Mouse (Mus musculus) c-Kit-positive CD71-positive TER-119-positive erythroid progenitor cells, embryonic 14.5 days (primary cell): ENCODE measurements at regions not wholly inside any gene's neighbourhood (a gene's known extent, or its start where the extent isn't known, plus 50 kb on each side); places are given as distances from the start of the nearest gene placed in this dataset.
"Not testable (repeated sequence)": the region's sequence is repeated elsewhere in the genome, so short reads cannot be mapped to it uniquely, and the experiment has no call there.

Experiments used
- DNase-seq: peaks from one replicate; pipeline ENCODE4 v3.0.0-alpha.2; 2013; ENCODE audit warnings: low spot score

DNA sequence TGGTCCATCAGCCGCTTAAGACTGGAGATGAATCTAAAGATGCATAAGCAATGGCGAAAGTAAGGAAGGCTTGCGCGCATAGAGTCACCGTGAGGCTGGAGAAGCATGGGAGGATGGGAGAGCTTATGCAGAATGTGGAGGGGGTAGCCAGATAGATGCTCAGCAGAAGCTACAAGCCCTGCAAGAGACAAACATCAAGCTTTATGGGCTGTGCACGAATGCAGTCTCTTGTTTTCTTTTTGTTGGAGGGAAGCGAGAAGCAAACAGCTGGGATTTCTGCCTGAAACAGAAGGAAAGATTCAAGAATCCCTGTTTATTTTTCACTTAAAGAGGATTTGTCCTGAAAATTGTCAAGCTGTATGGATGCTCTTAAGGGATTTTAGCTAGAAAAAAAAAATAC, 188.7 kb downstream of the Kctd12 start:
- DNase-seq, result no peak

DNA sequence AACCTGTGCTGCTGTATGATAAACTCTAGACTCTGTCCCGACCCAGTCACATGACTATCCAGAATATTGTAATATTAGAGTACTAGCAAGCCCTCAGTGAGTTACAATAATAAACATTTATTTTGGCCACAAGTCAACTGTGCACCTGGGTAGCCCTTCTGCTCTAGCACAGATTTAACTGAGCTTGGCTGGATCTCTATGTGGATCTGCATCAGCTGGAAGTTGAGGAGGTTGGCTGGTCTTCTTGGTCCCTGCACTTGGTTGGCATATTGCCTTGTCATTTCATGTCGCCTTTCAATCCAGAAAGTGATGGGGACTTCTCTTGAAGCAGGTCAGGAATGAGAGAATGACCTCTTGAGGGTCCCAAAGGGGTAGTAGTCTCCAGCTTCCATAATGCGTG, 191.5 kb downstream of the Kctd12 start:
- DNase-seq, result no peak

DNA sequence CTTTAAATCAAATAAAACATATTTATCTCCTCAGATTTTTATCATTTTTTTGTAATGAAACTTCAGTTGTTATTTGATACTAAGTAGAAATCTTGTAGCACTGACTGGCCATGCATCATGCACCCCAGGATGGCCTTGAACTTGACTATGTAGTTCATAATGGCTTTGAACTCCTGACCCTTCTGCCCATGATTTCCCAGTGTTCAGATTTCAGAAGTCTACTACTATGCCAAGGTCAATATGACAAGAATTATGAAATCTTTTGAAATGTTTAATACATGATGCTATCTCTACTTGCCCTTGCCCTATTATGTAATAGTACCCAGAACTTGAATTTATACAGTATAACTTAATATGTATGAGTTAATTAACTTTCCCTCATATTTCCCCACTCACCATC, 200.2 kb downstream of the Kctd12 start:
- DNase-seq, result no peak

DNA sequence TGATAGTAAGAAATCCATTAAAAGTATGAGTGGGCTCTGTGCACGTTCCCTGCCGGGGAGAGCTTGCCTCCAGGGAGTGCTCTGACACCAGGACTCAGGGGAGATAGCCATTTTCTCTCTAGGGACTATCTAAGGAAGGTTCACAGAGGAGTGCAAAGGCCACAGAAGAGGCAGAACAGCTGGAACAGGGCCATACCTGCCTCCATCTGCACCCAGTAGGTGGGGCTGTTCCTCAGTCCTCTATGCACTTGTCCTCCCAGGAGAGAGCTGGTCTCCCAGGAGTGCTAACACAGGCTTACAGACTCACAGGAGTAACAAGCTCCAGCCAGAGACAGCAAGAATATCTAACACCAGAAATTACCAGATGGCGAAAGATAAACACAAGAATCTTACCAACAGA, 212.7 kb downstream of the Kctd12 start:
- DNase-seq, result no peak

DNA sequence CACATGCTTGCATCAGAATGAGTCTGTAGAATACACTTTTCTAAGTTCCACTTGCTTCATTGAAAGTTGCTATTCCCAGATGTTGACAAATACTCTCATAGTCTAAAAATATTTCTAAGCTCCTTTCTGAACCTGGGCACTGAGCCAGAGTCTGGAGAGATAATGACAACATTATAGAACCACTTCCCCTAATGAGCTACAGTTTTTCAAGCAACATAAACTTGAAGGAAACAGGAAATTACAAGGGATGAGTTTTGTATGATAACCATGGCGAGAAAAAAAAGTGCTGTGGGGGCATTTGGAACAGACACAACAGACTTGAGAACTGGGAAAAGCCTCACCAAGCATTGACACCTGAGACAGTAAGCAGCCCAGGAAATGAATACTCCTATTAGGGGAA, 233.8 kb downstream of the Kctd12 start:
- no peak for DNase-seq

DNA sequence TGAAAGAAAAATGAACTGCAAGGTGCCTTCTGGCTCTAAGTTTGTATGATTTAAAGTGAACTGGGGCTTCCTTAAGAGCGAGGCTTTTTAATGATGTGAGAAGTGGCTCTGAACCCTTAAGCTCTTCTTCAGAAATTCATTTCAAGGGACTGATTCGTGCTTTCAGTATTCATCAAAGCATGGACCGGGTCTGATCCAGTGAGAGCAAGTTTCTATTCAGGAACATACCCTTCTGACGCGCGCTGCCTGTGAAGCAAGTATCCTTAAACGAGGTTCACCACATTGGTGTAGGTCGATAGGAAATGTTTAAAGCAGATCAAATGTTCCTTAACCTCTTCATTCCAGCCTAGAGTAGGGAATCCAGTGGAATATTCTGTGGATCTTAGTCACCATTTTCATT, 240.1 kb downstream of the Kctd12 start:
- no peak for DNase-seq

DNA sequence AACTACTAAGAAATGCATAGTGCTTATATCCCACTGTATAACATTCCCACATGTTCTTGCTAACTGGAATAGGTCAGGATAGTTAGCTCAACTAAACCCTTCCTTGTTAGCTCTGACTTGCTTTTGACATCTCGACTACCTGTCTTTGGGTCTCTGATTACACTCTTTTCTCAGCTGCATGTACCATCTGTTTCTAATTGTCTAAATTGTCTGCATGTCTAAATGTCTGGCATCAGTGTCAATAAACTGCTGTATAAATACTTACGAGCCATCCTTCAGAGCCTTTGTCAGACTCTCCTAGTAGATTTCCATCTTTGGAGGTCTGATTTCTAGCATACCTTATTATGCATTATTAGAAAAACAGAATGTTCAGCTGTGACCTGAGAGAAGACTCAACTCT, 245.8 kb downstream of the Kctd12 start:
- DNase-seq, result no peak

DNA sequence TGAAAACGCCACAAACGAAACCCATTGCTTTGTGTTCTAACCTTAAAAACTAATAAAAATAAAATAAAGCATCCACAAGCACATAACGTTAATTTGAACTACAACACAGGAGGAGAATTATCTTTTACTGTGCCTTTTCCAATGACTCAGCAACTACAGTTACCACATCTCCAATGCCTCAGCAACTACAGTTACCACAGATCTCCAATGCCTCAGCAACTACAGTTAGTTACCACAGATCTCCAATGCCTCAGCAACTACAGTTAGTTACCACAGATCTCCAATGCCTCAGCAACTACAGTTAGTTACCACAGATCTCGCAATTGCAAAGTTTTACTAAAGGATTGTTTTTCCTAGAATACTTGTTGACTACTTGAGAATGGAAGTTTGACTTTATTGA, 248.7 kb downstream of the Kctd12 start:
- DNase-seq, result not testable (repeated sequence)

DNA sequence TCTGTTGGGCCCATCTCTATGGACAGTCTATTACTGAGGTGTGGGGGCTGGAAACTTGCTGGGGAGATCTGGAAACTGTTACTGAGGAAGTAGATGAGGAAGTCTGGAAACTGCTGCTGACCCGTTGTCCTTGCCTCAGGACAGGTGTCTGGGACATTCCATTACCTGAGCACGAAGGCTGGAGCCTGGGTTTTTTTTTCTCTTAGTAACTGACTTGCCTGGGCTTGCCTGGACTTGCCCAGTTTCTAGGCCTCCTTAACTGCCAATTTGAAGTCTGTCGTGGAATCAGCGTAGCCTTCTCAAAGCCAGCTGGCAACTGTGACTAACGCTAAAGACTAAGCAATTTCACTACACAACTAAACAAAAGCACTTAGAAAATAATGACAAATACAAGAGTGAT, 250.7 kb downstream of the Kctd12 start:
- no peak for DNase-seq

DNA sequence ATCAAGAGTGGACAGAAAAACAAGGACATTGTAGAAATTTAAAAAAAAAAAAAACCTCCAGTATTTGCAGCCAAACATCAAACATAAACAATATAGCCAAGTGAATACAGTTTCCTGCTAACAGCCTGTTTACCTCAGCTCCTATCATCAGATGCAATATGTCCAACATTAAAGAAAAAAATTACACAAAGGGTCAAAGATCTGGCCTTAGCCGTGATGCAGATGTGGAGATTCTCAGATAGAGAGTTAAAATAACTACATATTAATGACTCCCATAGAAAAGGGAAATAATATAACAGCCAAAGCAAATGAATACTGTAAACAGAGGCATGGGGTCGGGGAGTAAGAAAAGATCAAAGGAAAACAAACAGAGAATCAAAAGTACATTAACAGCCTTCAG, 259.8 kb downstream of the Kctd12 start:
- no peak for DNase-seq

DNA sequence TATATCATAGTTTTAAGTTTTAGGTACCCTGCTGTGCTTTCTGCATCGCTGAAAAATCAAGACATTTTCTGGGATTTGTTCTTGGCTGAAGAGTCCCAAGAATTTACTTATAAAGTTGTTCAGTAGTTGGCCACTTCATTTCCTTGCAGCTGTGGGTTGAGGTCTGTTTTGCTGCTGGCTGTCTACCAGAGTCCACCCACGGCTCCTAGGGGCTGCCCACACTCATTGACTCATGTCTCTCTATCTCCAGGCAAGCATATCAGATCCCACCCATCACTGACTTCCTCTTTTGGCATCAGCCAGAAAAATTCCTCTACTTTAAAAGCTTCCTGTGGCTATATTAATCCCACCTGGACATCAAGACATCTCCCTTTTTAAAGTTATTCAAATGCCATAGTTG, 263.9 kb downstream of the Kctd12 start:
- no peak for DNase-seq

DNA sequence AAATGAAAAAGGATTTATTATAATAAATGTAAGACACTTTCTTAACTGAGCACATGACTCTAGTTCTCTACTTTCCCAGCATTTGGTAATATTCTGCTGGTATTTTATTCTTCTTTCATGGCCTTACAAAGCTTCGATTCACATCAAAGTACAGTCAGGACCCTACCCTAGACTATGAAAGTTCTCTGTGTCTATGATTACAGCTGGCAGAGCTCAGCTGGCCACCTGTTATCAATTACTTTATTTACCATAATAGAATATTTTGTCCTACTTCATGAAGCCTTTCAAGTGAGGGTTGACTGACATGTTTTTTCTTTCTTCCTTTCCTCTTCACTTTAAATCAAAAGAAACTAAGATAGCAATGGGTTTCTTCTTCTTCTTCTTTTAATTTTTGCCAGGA, 269.8 kb downstream of the Kctd12 start:
- no peak for DNase-seq

DNA sequence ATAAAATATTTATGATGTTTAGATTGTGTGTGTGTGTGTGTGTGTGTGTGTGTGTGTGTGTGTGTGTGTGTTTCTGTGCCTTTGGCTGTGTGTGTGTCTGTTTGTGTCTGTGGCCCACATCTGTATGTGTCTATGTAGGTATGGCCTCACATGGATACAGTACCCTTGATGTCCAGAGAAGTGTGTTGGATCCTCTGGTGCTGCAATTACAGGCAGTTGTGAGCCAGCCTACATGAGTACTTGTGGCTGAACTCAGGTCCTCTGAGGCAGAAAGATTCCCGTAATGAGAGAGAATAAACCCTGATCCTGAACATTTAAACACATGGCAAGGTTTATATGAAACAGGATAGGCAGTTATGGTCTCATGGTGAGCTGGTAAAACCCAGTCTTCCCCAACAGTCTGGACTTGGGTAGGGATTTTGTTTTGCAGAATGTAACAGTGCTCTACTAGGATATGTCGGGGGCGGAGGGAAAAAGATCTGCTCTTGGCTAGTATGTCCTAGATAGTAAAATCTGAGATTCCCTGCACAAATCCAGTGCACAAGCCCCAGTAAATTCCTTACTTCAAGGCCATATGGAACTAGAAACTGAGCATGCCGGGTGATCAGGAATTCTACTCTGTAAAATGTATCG, 275.6 kb downstream of the Kctd12 start:
- DNase-seq, result no peak

DNA sequence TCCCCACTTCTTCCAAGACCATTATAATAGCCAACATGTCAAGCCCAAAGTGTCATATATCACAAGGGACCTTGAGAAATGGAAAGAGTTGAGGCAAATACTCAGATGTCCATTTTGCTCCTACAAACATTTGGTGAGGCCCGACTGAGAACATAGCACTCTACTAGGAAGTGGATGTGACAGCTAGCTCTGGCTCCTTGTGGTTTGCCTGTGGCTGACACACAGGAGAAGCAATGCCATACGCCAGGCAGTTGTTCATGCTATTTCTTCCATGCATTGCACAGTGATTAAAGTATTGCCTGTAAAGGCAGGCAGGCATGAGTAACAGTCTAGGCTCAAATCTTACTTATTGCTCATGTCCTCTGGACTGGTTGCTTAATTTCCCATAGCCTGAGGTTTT, 281.3 kb downstream of the Kctd12 start:
- DNase-seq, result no peak

DNA sequence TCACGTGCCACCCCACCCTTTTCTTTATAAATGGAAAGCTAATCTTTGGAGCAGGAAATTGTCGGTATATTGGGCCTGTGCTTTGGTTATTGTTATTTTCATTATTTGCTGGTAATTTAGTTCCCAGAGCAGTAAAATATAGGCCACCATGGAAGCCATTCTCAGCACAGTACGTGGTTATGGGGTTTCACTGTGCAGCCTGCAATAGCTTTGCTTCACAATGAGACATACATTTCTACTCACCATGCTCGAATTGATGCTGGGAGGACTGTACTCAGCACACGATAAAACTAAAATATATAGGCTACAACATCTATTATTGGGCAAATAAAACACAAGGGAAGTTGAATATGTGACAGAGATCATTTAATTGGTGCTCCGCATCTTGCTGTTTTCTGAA, 282.0 kb downstream of the Kctd12 start:
- DNase-seq, result no peak

DNA sequence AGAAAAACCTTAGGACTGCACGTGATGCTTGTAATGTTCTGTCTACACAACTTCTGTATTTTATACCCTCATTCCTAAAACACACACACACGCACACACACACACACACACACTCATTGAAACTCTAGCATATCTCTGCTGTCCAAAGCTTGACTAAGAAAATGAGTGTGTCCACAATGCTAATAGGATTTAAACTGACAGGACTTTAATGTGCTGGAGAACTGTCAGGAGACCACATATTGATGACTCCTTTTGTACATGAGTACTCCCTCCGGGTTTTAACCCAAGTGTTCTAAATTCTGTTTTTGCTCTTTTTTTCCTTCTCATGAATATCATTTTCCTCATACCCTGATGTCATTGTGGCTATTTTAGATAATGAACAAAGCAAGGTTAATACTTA, 283.4 kb downstream of the Kctd12 start:
- no peak for DNase-seq

DNA sequence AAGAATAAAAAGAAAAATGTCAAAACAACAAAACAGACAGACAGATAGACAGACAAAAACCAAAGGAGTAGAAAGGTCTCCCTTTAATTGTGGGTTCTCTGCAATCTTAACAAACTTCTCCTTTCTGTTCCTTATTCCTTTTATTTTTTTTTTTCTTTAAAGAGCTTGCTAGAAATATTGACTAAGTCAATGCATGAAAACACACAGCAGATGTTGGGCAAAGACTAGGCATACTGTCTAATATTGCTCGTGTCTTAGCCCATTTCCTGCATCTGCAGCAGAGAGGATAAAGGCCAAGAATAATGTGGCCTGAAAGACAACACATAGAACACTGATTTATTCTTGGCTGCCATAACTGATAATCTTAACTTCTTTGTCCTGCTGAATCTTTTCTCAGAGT, 295.6 kb downstream of the Kctd12 start:
- no peak for DNase-seq

DNA sequence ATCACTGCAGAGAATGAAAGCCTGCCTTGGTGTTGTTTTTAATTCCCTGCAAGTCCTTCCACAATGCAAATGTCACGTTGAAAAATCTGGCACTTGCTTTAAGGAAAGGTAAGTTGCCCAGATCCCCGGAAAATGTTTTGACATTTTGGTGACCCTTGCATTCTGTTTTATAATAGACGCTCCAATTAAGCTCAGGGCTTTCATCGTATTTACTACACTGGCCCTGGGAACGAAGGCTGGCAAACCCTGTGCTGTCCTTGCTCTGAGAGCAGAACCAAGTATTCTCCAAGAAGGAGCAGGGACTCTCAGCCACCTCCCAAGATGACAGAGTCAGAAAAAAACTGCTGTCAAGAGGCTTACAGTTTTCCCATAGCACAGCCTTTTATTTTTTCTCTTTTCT, 305.9 kb downstream of the Kctd12 start:
- DNase-seq, result no peak

DNA sequence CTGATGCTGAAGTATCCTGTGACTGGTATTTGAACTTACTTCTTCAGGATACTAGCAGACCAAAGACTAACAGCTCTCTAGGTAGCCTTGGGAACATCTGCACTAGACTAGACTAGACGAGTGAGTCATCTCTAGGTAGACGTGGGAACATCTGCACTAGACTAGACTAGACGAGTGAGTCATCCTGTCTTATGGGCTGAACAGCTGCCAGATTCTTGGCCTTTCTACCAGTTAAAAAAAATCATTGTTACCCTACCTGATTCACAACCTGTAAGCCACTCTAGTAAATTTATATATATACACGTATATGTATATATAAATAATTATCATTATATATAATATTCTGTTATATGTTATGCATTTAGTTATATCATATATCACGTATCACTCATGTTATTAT, 307.8 kb downstream of the Kctd12 start:
- DNase-seq, result no peak

DNA sequence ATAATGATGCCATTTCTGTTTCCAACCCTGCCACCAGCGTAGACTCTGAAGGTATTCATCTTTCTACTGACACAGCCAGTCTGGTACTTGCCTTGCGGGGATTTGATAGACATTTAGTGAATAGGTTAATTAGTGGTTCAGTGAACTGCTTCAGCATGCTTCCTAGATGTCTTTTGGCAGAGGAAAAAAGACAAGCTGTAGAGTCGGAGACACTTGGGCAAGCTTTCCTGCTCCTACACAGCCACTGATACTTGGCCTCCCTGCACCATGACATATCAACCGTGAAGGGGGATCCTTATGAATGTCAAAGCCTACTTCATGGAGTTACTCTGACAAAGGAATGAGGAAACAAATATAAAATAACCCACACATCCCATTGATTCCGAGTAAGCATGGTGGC, 308.7 kb downstream of the Kctd12 start:
- DNase-seq, result no peak

DNA sequence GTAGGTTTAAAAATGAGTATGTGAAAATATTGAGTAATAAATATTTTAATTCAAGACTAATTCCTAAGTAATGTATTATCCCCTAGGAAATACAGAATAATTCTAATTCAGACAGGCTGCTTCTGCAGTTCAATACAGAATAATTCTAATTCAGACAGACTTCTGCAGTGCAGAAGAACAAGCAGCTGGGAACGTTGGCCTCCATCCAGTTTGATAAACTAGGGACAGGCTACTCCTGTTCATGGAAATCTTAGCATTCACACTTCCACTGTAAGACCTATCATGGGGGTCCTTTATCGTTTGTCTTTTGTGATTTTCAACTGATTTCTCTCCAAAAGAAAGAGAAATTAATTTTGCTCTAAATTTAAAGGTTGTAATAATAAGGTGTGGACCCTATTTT, 319.2 kb downstream of the Kctd12 start:
- DNase-seq, result no peak

DNA sequence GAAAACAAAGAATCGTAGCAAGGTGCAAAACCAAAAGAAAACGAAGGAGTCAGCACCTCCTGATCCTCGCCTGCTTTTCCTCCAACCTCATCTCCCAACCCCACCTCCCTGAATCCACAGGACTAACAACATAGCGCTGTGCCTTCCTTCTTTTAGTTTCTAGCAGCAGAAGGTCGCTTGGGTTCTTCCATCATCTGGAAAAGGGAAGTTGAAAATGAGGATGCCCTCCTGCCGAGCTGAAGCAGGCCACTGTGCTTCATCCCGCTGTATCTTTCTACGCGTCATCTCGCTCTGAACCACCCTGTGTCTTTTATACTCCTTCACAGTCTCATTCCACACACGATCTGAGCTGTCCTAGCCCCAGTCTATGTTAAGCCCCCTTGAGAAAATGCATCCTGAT, 322.1 kb downstream of the Kctd12 start:
- no peak for DNase-seq

DNA sequence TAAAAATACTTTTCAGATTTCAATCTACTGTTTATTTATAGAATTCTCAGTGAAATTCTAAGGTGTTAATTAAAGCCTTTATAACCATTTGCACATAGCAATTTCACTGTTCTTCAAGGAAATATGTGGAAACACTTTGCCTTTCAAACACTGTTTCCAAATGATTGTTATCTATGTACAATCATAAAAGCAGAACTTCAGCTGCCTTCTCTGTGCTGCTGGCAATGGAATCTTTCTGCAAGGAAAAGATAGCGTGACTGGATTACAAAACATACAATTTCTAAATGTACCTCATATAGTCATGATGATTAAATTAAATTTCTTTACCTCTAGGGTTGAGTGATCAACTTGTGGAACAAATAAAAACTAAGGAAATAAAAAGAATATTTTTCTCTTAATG, 326.2 kb downstream of the Kctd12 start:
- no peak for DNase-seq

DNA sequence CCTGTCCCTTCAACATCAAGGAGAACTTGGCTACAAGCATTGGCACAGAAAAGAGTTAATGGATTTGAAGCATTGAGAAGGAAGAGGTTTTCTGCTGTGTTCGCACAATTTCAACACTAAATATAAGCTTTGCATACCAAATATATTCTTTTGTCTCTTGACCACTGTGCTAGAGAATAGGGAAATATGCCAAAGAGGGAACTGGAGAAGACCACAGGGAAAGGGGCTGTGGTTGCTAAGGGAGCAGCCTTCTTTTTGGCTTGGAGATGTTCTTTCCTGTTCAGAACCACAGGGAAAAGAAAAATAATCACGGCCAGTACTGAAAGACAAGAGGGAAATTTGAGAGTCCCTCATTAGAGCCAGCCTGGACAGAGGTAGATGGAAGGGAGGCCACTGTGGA, 352.8 kb downstream of the Kctd12 start:
- DNase-seq, result no peak

DNA sequence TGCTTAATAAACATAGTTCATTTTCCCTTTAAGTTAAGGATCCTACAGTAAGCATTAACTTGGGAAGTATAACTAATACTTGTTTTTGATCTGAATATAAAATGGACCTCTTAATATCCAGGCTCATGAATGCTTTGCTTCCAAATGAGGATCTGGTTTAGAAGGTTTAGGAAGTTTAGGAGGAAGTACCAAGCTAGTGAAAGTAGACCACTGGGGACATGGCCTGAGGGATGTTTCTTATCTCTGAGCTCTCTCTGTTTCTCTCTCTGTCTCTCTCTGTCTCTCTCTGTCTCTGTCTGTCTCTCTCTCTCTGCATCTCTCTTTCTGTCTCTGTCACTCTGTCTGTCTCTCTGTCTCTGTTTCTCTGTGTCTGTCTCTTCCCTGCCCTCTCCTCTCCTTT, 360.9 kb downstream of the Kctd12 start:
- DNase-seq, result no peak
